Mouse (Mus musculus): ENCODE data around the gene Carnmt1.
A peak's percentile ranks its signal among the peaks of the same experiment; 100 is the strongest.

The Carnmt1 gene

DNA sequence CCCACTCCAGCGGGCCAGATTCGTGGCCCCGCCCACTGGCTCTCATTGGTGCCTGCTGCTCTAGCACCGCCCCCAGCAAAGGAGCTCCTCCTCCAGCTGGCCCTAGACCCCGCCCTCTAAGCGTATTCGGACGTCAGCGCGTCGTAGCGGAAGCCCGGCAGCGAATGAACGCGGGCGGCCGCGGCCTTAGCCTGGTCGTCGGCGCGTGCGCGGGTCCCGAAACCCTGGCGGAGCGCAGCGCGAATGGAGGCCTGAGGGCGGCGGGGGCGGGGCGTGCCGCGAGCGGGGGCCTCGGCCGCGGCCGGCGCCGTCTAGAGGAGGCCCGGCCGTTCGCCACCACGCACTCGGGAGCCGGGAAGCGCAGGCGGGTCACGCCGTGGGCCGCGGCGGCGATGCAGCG lies at the start of gene Carnmt1:
Carnmt1 (plus strand) TSS at position 157 of the 400 bp plus-strand sequence.
- DNase-seq (ENCODE audit: low spot score): peak; percentile 97

- DNase-seq (ENCODE audit: low spot score): no peak
Measured at GRCm38 (mm10) chr19:18623894-18624293, 46.7 kb upstream of the Carnmt1 start.

GRCm38 (mm10) chr19:18629589-18629988 lies 41.0 kb upstream of the Carnmt1 start:
- DNase-seq (ENCODE audit: low spot score): no peak

DNA sequence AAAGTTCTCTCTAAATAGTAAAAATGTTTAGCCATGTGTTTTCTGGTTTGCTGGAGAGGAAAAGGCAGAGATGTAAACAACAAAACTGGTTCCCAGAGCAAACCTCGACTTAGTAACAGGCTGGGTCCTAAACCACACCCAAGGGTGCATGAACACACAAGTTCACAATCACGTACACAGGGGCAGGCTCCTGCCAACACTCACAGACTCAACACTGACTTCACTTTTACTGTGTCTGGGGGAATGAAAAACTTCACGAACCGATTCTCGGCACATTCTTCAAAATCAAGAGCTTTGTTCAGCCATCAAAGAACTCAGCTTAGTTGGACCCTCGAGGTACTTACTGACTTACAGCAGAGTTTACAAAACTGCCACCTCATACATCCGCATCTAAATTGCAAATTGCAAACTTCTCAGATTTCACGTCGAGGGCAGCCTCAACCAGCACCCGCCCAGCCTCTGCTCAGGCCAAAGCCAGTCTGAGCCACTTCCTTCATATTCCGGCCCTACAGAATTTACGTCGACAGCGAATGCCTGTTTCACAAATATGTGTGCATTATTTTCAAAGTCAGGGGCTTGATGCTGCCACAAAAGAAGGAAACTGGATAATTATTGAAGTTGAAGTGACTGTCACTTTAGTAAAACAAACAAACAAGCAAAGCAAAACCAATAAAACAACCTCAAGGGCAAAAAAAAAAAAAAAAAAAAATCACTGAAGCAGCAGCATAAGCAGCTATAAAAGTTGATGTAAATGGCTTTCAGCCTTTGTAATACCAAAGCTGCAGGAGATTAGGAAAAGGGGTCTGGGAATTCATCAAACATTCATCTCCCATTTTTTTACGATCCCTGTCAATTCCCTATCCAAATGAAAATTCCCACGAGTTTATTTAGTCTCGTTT lies 40.1 kb upstream of the Carnmt1 start:
- no peak for DNase-seq (ENCODE audit: low spot score)

GRCm38 (mm10) chr19:18631161-18631643 lies 39.4 kb upstream of the Carnmt1 start:
- DNase-seq (ENCODE audit: low spot score): peak; percentile 23

DNA sequence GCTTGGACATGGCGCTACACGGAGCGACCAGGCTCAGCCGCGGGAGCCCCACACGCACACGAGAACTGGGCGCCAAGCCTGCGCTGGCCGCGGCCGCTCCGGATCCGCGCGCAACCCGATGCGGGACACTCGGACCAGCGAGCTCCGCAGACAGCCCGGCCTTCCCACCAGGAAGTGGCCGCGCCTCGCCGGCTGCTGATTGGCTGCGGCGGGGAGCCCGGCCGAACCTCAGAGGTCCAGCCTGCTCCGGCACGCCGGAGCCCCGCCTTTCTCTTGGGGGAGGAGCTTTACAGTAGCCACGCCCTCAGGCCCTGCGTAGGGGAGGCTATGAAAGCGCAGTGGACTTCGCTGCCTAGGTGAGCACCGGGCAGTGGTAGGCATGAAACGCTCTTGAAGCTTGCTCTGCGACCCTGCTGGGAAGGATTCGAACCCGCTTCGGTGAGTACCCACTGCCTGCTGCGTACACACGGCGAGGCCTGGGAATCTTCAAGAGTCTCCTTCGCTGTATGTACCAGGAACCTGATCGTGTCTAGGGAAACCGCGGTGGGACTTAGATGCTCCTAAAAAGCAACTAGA lies 38.8 kb upstream of the Carnmt1 start, which contains the start of the genes Ostf1 and Nmrk1:
Ostf1 (minus strand) TSS at position 180 of the 576 bp plus-strand sequence.
Nmrk1 (plus strand) TSS at position 307 of the 576 bp plus-strand sequence.
- DNase-seq (ENCODE audit: low spot score): peak; percentile 95

GRCm38 (mm10) chr19:18632231-18633185 lies 38.1 kb upstream of the Carnmt1 start:
- no peak for DNase-seq (ENCODE audit: low spot score)

- DNase-seq (ENCODE audit: low spot score): no peak
Measured at GRCm38 (mm10) chr19:18637954-18638353, 32.6 kb upstream of the Carnmt1 start.

- no peak for DNase-seq (ENCODE audit: low spot score)
Measured at GRCm38 (mm10) chr19:18638949-18639348, 31.6 kb upstream of the Carnmt1 start.

DNA sequence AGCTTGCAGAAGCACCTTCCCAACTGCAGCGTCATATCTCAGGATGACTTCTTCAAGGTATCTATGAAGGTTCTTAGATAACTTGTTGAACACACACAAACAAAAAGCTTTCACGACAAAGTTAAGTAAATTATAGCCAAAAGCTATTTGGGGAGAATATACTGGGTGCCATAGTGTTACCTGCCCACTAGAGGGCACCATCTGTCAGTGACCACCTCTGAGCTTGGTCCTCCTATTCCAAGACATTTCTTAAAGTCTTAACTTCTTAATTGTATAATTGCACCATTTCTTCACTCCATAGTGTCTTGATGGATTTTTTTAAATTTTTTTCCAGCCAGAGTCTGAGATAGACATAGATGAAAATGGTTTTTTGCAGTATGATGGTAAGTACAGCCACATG lies 31.0 kb upstream of the Carnmt1 start:
- DNase-seq (ENCODE audit: low spot score): no peak

DNA sequence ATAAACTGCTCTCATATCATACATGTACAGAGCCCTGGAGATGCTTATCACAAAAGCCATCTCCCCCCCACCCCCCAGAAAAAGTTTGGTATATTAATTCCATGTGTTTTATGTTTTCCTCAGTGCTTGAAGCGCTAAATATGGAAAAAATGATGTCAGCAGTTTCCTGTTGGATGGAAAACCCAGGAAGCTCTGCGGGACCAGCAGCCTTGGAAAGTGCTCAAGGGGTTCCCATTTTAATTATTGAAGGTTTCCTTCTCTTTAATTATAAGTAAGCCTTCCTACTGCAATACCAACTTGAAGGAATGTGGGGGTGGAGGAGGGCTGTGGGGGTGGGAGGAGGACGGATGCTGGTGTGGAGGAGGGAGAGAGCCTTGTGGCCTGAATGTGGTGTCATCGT lies 29.6 kb upstream of the Carnmt1 start:
- DNase-seq (ENCODE audit: low spot score): no peak

GRCm38 (mm10) chr19:18643411-18643810 lies 27.2 kb upstream of the Carnmt1 start:
- no peak for DNase-seq (ENCODE audit: low spot score)

DNA sequence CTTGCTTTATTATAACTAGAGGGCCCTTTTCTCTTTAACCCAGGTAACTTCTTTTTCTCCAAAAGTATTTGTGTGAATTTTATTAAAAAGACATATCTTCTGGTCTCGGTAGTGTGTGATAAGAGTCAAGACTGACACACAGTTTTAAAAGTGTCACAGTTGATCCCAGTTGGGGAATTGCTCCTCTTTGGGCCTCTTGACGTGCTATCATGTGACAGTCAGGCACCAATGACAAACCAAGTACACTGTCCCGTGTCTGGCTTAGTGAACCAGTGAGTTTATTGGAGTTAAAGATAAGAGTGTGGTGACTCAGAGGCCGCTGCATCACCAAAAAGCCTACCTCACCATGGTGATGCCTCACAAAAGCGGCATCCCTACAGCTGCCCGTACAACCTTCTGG lies 26.5 kb upstream of the Carnmt1 start:
- DNase-seq (ENCODE audit: low spot score): no peak

DNA sequence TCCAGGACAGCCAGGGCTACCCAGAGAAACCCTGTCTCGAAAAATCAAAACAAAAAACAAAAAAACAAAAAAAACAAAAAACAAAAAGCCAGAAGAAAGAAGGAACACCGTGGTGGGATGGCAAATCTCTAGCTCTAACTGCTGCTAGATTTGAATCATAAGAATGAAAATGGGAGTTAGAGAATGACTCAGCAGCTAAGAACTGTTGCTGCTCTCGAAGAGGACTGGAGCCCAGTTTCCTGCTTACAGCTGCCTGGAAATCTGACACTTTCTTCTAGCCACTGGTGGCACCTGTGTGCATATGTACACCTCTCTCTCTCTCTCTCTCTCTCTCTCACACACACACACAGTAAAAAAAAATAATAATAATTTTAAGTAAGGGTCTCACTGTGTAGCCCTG lies 24.2 kb upstream of the Carnmt1 start:
- no peak for DNase-seq (ENCODE audit: low spot score)

GRCm38 (mm10) chr19:18646853-18647420 lies 23.6 kb upstream of the Carnmt1 start:
- DNase-seq (ENCODE audit: low spot score): no peak

DNA sequence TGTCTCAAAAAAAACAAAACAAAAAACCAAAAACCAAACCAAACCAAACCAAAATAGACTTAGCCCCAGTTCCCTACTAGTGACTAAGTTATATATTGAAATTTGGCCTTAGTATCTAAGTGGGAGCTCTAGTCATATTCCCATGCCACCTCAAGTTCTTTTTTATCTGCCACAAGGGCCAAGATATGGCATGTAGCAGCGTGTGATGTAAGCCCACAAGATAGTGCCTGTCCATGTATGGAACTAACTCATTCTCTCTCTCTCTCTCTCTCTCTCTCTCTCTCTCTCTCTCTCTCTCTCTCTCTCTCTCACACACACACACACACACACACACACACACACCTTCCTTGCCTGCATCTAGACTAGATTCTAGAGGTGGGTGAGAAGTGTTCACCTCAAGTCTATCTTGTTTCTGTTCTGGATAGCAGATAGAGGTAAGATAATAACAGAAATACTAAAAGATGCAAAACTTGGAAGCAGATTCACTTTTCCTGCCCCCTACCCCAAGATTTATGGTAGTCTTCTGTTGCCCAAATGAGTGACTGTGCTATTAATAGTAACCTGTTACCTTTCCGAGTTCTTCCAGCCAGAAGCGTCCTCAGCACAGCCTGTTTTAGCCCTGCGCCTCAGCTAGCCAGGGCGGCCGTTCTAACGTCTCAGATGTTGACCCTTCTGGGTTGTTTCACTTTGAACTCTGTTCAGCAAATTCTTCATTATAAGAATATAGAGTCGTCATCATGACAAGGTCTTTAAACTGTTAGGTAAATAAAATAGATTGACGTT lies 22.6 kb upstream of the Carnmt1 start:
- DNase-seq (ENCODE audit: low spot score): no peak

DNA sequence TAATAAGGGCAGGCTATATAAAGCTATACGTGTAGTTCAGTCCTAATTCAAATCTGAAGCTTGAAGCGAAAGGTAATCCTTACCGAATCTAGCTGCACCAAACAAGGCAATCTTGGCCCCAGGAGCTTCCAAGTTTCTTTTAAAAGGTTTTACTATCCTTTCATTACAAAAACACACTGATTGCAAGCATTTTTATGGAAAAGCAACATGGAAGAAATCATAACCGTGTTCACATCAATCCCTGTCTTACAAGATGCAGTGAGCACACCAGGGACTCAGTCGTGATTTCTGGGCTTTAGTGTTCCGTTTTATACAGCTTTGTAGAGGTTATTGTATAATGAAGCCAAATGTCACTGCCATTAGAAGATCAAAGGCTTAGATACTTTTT lies 22.0 kb upstream of the Carnmt1 start:
- DNase-seq (ENCODE audit: low spot score): no peak

DNA sequence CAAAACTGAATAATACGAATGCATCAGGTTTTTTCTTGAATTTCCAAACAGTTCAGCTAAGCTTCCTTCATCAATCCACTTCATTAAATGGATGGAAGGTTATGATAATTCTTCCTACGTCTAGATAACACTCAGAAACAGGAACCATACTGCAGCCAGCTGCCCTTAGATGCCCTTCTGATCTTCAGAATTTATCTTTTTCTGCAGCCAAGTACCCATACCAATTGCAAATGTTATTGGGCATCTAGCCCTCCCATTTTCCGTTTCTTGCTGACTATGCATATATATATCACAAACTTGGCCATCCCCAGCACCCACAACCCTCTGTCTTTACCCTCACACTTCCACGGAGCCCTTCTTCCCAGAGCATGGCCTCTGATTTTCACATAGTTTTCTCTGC lies 20.6 kb upstream of the Carnmt1 start:
- DNase-seq (ENCODE audit: low spot score): no peak

- no peak for DNase-seq (ENCODE audit: low spot score)
Measured at GRCm38 (mm10) chr19:18650473-18650872, 20.1 kb upstream of the Carnmt1 start.

- DNase-seq (ENCODE audit: low spot score): no peak
Measured at GRCm38 (mm10) chr19:18652592-18652991, 18.0 kb upstream of the Carnmt1 start.

DNA sequence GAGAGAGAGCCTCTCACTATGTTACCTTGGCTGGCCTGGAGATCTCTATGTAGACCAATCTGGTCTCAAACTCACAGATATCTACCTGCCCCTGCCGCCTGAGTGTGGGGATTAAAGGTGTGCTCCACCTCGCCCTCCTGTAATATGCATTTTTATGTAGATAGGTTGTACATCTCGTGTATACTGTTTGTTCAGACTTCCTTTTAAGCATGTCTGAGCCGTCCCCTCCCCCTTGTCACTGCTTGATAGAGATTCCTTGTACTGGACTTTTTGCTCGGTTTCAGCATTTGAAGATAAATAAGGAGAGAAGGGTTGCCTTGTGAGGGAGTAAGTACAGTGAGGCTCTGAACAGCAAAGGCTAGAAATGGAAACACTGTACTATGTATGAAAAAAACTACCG lies 17.5 kb upstream of the Carnmt1 start:
- no peak for DNase-seq (ENCODE audit: low spot score)

All from ovary, adult 18-20 months (tissue).